Mouse (Mus musculus) natural killer cell, adult 2 months (primary cell): ENCODE results near the gene Nat8l.
"Not testable (repeated sequence)": the region's sequence is repeated elsewhere in the genome, so short reads cannot be mapped to it uniquely, and the experiment has no call there.

Experiments
- DNase-seq, 2 experiments: peaks; one replicate each; pipeline ENCODE4 v3.0.0; 2022; ENCODE audit warnings: low spot score in 2 of 2

Gene Nat8l

DNA sequence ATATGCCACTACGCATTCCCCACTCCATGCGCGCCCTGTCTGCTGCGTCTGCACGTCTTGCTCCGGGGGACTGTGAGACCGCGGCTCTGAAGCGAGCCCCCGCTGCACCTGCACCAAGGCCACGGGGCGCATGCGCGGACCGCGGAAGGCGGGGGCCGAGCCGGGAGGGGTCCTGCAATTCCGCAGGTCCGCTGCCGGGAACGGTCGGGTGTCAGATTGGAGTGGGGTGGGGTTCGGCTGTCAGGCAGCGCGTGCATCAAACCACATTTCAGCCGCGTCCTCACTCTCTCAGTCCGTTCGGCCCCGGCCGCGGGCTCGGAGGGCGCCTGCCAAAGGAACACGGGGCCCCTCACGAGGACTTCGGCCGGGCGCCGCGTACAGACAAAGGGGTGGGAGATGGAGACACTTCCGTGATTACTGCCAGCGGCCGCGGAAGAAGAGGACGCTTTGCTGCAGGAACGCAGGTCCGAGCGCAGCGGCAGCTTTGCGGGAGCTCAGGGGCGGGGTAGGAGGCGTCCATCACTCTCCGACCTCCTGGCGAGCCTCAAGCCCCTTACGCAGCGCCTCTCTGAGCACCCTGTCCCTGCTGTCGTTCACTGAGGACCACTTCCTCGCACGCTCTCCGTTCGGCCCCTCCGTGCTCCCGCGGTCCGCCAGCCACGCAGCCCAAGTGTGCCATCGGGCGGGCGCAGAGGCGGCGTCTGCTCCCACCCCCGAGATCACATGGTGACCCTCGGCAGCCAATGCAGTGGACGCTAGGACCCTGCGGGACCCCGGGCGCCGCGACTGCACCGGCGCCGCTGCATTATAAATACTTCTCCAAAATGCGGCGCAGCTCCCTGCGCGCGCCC is at the start of gene Nat8l:
Nat8l (plus strand) TSS at position 142 of the 851 bp plus-strand sequence.
- DNase-seq, result peak in 1 of 2 experiments; percentile 16

GRCm38 (mm10) chr5:33947035-33947434 is 48.7 kb upstream of the Nat8l start:
- not testable (repeated sequence) for DNase-seq

DNA sequence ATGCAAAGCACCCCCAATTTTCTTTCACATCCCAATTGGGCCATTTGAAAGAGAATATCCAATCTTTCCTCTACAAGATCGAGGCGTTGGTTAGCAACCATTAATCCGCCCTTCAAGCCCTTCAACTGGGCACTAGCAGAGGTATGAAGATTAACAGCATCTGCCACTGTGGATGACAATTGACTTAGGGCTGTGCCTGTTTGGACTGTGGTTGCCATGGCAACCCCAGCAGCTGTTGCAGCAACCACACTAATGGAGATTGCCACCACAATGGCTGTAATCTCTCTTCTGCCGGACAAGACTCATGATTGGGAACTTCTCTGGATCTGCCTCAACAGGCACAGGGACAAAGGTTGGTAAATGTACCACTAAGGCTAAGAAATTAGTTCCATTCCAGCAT is 47.5 kb upstream of the Nat8l start:
- DNase-seq, result no peak

DNA sequence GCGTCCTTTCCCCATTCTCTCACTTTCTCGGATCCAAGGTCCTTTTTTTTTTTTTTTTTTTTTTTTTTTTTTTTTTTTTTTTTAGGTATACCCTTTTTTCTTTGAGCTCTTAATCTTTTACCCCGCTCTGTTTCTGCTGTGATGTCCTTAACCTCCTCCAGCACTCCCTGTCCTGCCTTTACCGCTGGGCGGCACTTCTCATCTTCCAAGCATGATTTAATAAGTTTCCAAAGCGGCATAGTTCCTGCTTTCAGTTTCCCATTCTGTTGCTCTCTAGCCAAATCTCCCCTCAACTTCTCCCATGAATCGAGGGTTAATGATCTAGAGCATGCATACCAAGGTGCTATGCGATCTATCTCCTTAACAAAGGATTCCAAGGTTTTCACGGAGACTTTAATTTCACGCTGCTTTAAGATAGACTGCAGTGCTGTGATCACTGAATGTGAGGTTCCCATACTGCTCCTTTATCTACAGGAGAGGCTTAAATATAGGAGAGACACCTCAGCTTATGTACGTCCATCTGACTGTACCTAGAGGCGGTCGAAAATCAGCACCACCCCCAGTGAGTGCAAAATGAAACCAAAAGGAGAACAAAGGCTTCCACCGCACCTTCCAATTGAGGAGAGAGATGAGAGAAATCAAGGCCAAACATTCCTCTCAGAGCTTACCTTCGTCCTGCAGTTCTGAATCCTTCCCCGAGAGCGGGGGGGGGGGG is 42.2 kb upstream of the Nat8l start:
- DNase-seq, result no peak

DNA sequence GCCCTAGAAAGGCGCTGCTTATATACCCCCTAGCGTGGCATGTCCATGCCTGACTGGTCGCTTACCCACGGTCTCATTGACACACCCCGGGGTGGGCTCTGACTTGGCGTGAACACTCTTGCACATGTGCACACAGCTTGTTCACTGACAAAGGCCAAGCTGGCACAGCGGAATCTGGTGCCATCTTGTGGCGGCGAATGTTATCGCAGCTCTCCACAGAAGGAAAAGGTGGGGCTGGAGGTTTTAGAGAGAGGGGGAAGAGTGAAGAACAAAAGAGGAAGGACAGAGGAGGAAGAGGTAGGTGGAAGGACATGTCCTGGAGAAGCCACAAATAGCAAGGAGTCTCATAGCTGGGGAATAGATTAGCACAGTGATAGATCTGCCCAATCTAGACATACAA is 41.4 kb upstream of the Nat8l start:
- peak; percentile 45 to 72 for DNase-seq

DNA sequence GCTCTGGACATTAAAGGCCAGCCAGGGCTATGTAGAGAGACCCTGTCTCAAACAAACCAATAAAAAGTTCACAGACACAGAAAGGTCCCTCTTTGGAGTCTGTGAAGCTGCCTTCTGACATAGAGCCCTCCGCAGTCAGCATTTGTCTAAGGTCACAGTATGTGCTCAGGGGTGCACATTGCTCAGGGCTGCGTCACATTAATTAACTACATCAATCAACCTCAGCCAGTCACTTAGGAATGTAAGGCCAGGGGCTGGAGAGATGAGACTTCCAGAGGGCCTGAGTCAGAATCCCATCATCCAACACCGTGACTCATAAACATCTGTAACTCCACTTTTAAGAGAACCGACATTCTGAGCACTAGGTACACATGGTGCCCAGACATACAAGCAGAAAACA is 39.9 kb upstream of the Nat8l start:
- DNase-seq, result no peak

DNA sequence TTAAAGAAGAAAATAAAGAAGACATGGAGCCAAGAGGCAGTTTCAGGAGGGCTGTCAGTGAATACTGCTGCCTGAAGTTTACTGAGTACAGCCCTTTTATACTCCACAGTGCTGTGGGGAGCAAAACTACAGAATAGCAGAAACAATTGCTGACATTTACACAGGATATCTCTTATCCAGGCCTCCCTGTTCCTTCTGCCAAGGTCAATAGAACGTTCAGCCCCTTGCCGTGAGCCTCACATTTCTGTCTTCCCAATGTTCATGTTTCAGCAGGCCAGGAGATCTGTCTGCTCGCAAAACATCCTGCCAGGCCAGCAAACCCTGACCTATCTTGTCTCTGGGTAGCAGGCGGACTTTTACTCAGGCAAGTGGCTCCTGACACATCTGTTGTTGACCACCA is 36.4 kb upstream of the Nat8l start:
- DNase-seq, result no peak

DNA sequence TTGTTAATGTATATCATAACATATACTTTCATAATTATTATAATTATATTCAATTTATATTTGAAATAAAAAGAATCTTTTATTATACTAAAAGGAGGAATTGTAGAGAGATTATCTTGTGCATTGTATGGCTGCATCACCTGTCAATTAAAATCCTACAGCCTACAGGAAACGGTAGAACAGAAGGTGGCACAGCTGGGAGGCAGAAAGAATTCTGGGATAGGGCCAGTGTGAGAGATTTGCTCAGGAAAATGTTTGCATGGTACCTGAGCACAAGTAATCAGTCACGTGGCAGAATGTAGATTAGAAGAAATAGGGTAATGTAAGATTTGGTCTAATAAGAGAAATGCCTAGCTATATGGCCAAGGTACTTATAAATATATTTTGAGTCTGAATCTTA is 21.0 kb upstream of the Nat8l start:
- DNase-seq, result no peak

DNA sequence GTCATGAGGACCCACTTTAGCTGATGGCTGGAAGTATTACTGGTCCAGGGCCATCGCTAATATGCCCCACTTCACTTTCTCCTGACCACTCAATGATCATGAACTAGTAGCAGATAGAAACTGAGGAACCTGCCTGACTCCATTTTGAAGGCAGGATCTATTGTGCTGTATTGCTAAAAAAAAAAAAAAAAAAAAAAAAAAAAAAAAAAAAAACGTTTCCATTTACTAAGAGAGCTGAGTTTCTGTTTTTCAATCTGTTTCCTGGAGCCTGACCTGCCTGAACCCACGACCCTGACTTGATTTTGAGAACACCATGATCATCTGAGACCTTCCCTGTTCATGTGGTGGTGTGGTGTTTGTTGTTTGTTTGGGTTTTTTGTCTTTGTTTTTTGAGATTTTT is 19.5 kb upstream of the Nat8l start:
- DNase-seq, result no peak

- DNase-seq, result no peak
These were observed 13.0 kb upstream of the Nat8l start for GRCm38 (mm10) chr5:33982731-33983259.

DNA sequence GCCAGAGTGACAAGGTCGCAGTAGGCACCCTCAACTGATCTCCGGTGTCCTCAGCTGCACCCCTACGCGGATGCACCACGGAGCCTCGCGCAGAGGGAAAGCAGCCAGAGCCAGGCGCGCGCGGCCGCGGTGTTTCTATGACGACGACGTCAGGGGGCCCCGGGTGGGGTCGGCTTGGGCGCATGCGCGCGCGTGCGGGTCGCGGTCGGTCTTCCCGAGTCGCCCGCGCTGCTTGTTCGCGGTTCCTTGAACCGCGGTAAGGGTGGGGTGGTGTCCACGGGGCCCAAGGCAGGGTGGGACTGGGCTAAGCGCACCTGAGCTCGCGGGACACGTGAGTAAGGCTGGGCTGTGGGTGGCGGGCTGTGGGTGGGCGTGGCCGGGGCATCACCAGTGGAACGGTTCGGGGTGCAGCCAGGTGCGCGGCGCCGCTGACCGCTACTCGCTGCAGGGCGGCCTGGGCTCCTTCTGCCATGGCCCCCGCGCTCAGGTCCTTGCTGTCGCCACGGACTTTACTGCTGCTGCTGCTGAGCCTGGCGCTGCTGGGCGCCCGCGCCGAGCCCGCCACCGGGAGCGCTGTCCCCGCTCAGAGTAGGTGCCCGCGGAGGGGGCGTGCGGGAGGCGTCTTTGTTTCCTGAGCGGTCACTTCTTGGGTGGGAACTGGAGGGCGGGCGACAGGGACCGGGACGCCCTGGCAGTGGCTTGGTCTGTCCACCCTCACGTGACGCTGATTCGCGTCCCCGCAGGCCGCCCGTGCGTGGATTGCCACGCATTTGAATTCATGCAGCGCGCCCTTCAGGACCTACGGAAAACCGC is 12.3 kb upstream of the Nat8l start, which contains the start of gene Gm1673:
Gm1673 (plus strand) TSS at position 125 of the 813 bp plus-strand sequence.
- peak; percentile 29 to 48 for DNase-seq

- no peak for DNase-seq
These were observed 836 bp upstream of the Nat8l start for GRCm38 (mm10) chr5:33994671-33995625.

DNA sequence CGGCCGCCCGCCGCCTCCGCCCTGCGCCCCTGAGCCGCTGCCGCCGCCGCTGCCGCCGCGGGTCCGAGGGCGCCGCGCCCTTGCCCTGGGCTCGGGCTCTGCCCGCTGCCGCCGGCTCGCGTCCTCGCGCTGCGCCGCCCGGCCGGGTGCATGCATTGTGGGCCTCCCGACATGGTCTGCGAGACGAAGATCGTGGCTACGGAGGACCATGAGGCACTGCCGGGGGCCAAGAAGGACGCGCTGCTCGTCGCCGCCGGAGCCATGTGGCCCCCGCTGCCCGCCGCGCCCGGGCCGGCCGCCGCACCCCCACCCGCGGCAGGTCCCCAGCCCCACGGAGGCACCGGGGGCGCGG is 886 bp downstream of the Nat8l start:
- no peak for DNase-seq

- DNase-seq, result no peak
These were observed 1.4 kb downstream of the Nat8l start for GRCm38 (mm10) chr5:33997051-33997741.

DNA sequence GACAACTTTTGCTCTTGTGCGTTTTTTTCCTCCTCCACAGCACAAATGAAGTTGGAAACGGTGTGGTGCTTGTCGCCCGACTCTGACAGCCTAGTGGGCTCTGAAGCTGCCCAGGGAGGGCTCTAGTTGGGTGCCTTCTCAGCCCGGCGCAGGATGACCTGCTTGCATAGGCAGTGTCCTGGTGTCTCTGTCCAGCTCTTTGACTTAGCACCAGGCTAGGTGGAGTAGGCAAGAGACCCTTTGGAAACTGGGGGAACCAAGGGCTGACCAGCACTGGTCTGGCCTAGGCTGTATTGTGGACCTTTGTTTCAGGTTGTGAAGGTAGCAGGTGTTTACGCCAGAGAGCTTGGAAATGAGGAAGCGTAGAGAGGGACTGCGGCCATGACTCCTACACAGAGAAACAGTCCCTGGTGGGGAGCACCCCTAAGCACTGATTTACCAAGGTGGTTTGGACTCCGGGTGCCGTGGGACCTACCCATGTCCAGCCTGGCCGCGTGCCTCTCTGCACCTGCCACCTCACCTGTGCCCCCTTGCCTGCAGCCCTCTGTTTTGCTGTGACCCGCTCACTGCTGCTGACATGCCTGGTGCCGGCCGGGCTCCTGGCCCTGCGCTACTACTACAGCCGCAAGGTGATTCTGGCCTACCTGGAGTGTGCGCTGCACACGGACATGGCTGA is 2.2 kb downstream of the Nat8l start:
- DNase-seq, result no peak

GRCm38 (mm10) chr5:33998505-33998877 is 2.7 kb downstream of the Nat8l start:
- DNase-seq, result no peak

- DNase-seq, result no peak
These were observed 3.8 kb downstream of the Nat8l start for GRCm38 (mm10) chr5:33999466-34000090.

DNA sequence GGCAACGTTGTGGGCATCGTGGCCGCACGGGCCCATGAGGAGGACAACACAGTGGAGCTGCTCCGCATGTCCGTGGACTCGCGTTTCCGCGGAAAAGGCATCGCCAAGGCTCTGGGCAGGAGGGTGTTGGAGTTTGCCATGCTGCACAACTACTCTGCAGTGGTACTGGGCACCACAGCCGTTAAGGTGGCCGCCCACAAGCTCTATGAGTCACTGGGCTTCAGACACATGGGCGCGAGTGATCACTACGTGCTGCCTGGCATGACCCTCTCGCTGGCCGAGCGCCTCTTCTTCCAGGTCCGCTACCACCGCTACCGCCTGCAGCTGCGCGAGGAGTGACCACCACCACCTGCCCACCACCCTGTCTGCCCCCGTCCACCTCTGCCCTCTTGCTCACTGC is 5.0 kb downstream of the Nat8l start:
- DNase-seq, result no peak

DNA sequence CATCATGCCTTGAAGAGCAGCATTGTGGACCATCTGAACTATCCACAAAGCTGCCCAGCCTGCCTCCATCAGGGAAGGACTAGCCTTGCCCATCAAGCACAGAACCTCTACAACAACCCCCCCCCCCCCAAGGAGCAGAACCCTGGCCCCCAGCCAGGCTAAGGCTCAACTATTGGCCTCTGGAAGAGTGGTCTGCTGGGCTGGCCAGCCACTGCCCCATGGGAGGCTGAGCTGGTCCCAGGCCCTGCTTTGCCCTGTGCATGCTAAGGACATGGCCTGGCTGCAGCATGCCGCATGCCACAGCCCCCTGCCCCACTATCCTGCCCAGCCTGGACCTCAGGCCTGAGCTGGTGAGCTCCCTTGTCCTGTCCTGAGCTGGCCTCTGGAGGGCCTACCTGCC is 5.6 kb downstream of the Nat8l start:
- DNase-seq, result no peak
